Mouse (Mus musculus): Measurements from ENCODE around the gene Pik3c2b. TPM values are rescaled to one million over a fixed set of nuclear protein-coding genes. Genes with fewer than 3 reads are reported as not detected.

The Pik3c2b gene
- total RNA-seq, 1 experiment: 3.1 TPM

DNA sequence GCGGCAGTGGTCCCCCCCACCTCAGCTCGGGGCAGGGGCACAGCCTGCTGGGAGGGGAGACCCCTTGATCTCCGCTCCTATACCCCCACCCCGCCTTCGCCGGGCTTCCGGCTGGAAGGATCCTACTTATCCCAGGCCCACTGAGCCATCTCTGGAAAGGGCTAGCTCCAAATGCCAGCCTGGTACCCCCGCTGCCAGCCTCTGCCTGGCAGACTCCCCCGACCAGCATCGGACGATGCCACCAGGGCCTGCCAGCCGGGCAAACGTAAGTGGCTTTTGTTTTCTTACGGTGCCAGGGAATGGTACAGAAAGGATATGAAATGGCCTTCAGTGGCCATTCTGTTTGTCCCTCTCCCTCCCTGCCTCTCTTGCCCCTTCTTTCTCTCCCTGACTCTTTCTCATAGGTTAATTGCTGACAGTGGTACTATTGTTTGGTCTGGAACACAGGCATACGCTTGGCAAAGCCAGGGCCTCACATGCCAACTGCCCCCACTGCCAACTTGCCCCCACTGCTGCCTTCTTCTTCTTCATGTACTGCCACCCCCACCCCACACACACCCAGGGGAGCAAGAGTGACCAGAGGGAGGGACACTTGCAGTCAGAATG is 23.3 kb downstream of the Pik3c2b start:
- H3K27ac ChIP-seq (ENCODE audit: insufficient read depth, low read depth, low read length, poor library complexity, severe bottlenecking): no peak overlapping the region

DNA sequence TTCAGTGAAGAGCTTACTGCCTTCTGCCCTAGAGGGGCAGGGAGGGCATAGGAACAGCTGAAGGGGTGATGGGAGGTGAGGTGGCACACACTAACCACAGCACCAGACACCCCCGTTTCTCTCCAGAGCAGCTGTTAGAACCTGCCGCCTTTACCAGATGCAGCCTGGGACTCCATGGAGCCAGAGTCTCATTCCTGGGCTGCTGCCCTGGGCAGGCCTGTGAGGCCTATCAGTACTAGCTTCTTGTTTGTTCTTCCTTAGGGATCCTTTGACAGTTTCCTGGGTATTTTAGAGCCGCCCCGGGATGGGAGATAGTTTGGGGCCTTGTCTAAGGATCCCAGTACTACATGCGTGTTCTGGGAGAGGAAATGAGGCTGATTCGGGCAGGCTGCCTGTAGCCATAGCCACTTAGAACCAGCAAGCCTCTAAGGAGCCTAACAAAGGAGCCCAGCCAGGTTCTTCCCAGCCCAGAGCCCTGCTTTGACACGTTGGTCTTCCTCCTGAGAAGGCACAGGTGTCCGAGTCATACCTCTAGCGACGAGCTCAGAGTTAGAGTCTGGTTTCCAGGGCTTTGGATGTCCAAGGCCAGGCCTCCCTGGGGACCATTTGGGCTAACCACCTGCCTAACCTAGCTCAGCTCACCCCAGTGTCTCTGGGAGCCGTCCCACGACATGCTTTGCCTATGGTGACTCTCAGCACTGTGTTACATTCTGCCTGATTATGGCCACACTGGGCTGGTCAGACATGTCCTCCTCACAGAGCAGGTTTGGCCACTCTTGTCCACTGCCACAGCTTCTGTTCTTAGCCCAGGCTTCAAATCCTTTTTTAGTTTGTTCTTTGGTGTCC is 24.0 kb downstream of the Pik3c2b start:
- no peak for TF ChIP-seq ZC3H11A (IDR thresholded peaks at IDR 0.05; ENCODE audit: borderline replicate concordance, low read depth, low read length)
- TF ChIP-seq MAFK (IDR thresholded peaks at IDR 0.05; ENCODE audit: insufficient read depth, low read depth, low read length): no peak
- TF ChIP-seq ZNF384 (IDR thresholded peaks at IDR 0.05; ENCODE audit: low read depth, low read length): no peak
- no peak for TF ChIP-seq CHD2 (IDR thresholded peaks at IDR 0.05; ENCODE audit: low read depth, low read length)
- no peak for TF ChIP-seq HCFC1 (IDR thresholded peaks at IDR 0.05; ENCODE audit: borderline replicate concordance, insufficient read depth, low read length)
- Histone ChIP-seq H3K9ac (ENCODE audit: insufficient read depth, low read depth, low read length, poor library complexity, severe bottlenecking) (no peak overlapping the region), H3K9me3 (ENCODE audit: control insufficient read depth, insufficient read depth, low read depth, low read length) (no peaks in the 10 kb centered on the region), H3K4me3 (ENCODE audit: insufficient read depth in 1 of 2, low read depth in 1 of 2, low read length in 2 of 2, poor library complexity in 1 of 2, severe bottlenecking in 1 of 2) (no peak overlapping the region), H3K4me1 (ENCODE audit: control insufficient read depth in 2 of 2, insufficient read depth in 2 of 2, low read length in 2 of 2, poor library complexity in 1 of 2) (peaks cover 0 to 10% of the 10 kb centered on the region in 2 experiments; a peak in 2 of 4 replicates), H3K36me3 (ENCODE audit: control insufficient read depth, insufficient read depth, low read length, poor library complexity, severe bottlenecking) (no peaks in the 10 kb centered on the region), H3K27ac (ENCODE audit: insufficient read depth, low read depth, low read length, poor library complexity, severe bottlenecking) (no peak overlapping the region)
- in situ Hi-C loops (cut with MboI; ENCODE audit: low sequenced_read_pairs in 2 of 2, unreplicated experiment in 2 of 2): no loop called here
- no peak for DNase-seq (ENCODE audit: low read depth, low spot score)

More for the DNA sequence above, 23.3 kb downstream of the Pik3c2b start:
- Histone ChIP-seq H3K4me1 (ENCODE audit: control insufficient read depth in 2 of 2, insufficient read depth in 2 of 2, low read length in 2 of 2, poor library complexity in 1 of 2) (peaks cover 0 to 7% of the 10 kb centered on the region in 2 experiments; a peak in 2 of 4 replicates), H3K9ac (ENCODE audit: insufficient read depth, low read depth, low read length, poor library complexity, severe bottlenecking) (0 out of 2 replicates have a peak overlapping the region, but pooled peaks have one; percentile 28), H3K9me3 (ENCODE audit: control insufficient read depth, insufficient read depth, low read depth, low read length) (no peaks in the 10 kb centered on the region), H3K4me3 (ENCODE audit: insufficient read depth in 1 of 2, low read depth in 1 of 2, low read length in 2 of 2, poor library complexity in 1 of 2, severe bottlenecking in 1 of 2) (no peak overlapping the region), H3K36me3 (ENCODE audit: control insufficient read depth, insufficient read depth, low read length, poor library complexity, severe bottlenecking) (no peaks in the 10 kb centered on the region)
- TF ChIP-seq ZC3H11A (IDR thresholded peaks at IDR 0.05; ENCODE audit: borderline replicate concordance, low read depth, low read length) (no peak), CHD2 (IDR thresholded peaks at IDR 0.05; ENCODE audit: low read depth, low read length) (no peak), HCFC1 (IDR thresholded peaks at IDR 0.05; ENCODE audit: borderline replicate concordance, insufficient read depth, low read length) (no peak), ZNF384 (IDR thresholded peaks at IDR 0.05; ENCODE audit: low read depth, low read length) (no peak)
- in situ Hi-C loops (cut with MboI; ENCODE audit: low sequenced_read_pairs in 2 of 2, unreplicated experiment in 2 of 2): no loop called here
- DNase-seq (ENCODE audit: low read depth, low spot score): no peak

DNA sequence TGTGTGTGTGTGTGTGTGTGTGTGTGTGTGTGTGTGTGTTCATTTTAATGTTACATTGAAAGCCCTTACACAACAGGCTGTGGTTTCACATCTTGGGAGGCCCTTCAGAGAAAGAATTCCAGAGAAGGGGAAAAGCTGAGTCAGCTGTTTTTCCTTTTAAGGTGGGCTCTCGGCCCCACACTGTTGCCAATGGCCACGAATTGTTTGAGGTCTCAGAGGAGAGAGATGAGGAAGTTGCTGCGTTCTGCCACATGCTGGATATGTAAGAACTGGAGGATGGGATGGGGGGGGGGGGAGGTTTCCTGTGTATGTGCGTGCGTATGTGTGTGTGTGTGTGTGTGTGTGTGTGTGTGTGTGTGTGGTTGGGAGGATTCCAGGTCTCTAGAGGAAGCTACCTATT is 24.7 kb downstream of the Pik3c2b start:
- no peak for TF ChIP-seq ZNF384 (IDR thresholded peaks at IDR 0.05; ENCODE audit: low read depth, low read length)
- peak; percentile 99 for TF ChIP-seq MAFK (IDR thresholded peaks at IDR 0.05; ENCODE audit: insufficient read depth, low read depth, low read length)
- TF ChIP-seq HCFC1 (IDR thresholded peaks at IDR 0.05; ENCODE audit: borderline replicate concordance, insufficient read depth, low read length): no peak
- TF ChIP-seq ZC3H11A (IDR thresholded peaks at IDR 0.05; ENCODE audit: borderline replicate concordance, low read depth, low read length): no peak
- TF ChIP-seq CHD2 (IDR thresholded peaks at IDR 0.05; ENCODE audit: low read depth, low read length): no peak
- no peaks in the 10 kb centered on the region for H3K36me3 ChIP-seq (ENCODE audit: control insufficient read depth, insufficient read depth, low read length, poor library complexity, severe bottlenecking)

DNA sequence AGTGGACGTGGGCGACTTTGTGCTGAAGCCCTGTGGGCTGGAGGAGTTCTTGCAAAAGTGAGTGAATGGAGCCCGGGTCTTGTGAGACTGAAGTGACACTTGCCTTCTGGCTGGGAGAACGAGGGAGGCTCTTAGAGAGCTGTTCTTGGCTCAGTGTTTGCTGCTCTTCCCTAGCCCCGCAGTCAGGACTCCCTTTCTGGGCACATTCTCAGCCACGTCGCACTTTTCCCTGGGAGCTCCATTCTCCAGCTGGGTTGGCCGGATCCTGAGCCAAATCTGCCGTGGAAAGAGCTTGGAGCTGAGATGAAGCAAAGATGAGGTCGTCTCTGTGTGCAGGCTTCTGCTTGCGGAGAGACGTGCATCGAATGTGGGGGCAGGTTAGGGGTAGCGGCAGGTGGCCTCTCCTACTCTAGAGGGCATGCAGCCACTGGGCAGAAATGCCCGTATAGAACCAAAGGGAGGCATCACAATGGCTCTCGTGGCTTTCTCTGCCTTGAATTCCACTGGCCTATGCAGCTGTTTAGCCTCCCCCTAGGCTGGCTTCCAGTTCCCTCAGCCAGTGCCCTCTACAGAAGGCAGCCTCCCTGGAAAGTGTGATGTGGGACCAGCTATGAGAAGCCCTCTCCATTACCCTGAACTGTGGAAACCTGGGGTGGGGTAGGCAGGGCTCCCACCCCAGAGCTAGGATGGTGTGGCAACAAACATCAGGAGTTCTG is 26.4 kb downstream of the Pik3c2b start:
- DNase-seq (ENCODE audit: low read depth, low spot score): no peak
- Histone ChIP-seq H3K9me3 (ENCODE audit: control insufficient read depth, insufficient read depth, low read depth, low read length) (no peaks in the 10 kb centered on the region), H3K36me3 (ENCODE audit: control insufficient read depth, insufficient read depth, low read length, poor library complexity, severe bottlenecking) (no peaks in the 10 kb centered on the region), H3K27ac (ENCODE audit: insufficient read depth, low read depth, low read length, poor library complexity, severe bottlenecking) (no peak overlapping the region), H3K9ac (ENCODE audit: insufficient read depth, low read depth, low read length, poor library complexity, severe bottlenecking) (no peak overlapping the region), H3K4me3 (ENCODE audit: insufficient read depth in 1 of 2, low read depth in 1 of 2, low read length in 2 of 2, poor library complexity in 1 of 2, severe bottlenecking in 1 of 2) (no peak overlapping the region), H3K4me1 (ENCODE audit: control insufficient read depth in 2 of 2, insufficient read depth in 2 of 2, low read length in 2 of 2, poor library complexity in 1 of 2) (peaks cover 0 to 10% of the 10 kb centered on the region in 2 experiments; a peak in 2 of 4 replicates)
- TF ChIP-seq HCFC1 (IDR thresholded peaks at IDR 0.05; ENCODE audit: borderline replicate concordance, insufficient read depth, low read length) (no peak), ZC3H11A (IDR thresholded peaks at IDR 0.05; ENCODE audit: borderline replicate concordance, low read depth, low read length) (no peak), CHD2 (IDR thresholded peaks at IDR 0.05; ENCODE audit: low read depth, low read length) (no peak), ZNF384 (IDR thresholded peaks at IDR 0.05; ENCODE audit: low read depth, low read length) (no peak), MAFK (IDR thresholded peaks at IDR 0.05; ENCODE audit: insufficient read depth, low read depth, low read length) (no peak)
- in situ Hi-C loops (cut with MboI; ENCODE audit: low sequenced_read_pairs in 2 of 2, unreplicated experiment in 2 of 2): no loop called here

More for the DNA sequence above, 24.7 kb downstream of the Pik3c2b start:
- DNase-seq (ENCODE audit: low read depth, low spot score): no peak
- H3K4me1 ChIP-seq (ENCODE audit: control insufficient read depth in 2 of 2, insufficient read depth in 2 of 2, low read length in 2 of 2, poor library complexity in 1 of 2): peaks cover 0 to 10% of the 10 kb centered on the region in 2 experiments; a peak in 2 of 4 replicates
- no peak overlapping the region for H3K9ac ChIP-seq (ENCODE audit: insufficient read depth, low read depth, low read length, poor library complexity, severe bottlenecking)
- H3K27ac ChIP-seq (ENCODE audit: insufficient read depth, low read depth, low read length, poor library complexity, severe bottlenecking): no peak overlapping the region
- H3K4me3 ChIP-seq (ENCODE audit: insufficient read depth in 1 of 2, low read depth in 1 of 2, low read length in 2 of 2, poor library complexity in 1 of 2, severe bottlenecking in 1 of 2): no peak overlapping the region
- in situ Hi-C loops (cut with MboI; ENCODE audit: low sequenced_read_pairs in 2 of 2, unreplicated experiment in 2 of 2): no loop called here
- no peaks in the 10 kb centered on the region for H3K9me3 ChIP-seq (ENCODE audit: control insufficient read depth, insufficient read depth, low read depth, low read length)
